Mouse (Mus musculus) C2C12 (cell line): ENCODE measurements around the gene Muc15. TPM values are rescaled to one million over a fixed set of nuclear protein-coding genes. Genes with fewer than 3 reads are reported as not detected.

Experiments
- H3K27me3 ChIP-seq: one replicate; pipeline ENCODE4 v1.6.1; 2011; ENCODE audit not compliant: control insufficient read depth, insufficient read depth, insufficient read length
- H3K36me3 ChIP-seq: one replicate; pipeline ENCODE4 v1.6.1; 2011; ENCODE audit not compliant: control insufficient read depth, insufficient read depth
- H3K4me3 ChIP-seq: one replicate; pipeline ENCODE4 v1.5.1; 2011; ENCODE audit warnings: mild to moderate bottlenecking, control low read depth; ENCODE audit not compliant: poor library complexity, insufficient read depth, severe bottlenecking
- H3K79me2 ChIP-seq: one replicate; pipeline ENCODE4 v1.6.1; 2011; ENCODE audit not compliant: control insufficient read depth, insufficient read depth
- H3K79me3 ChIP-seq: one replicate; pipeline ENCODE4 v1.6.1; 2011; ENCODE audit warnings: low read depth, control low read depth
- H3ac ChIP-seq: one replicate; pipeline ENCODE3; 2011; ENCODE audit warnings: low read depth; ENCODE audit not compliant: control insufficient read depth, insufficient read length
- CEBPB ChIP-seq: IDR thresholded peaks from one replicate; pipeline ENCODE4 v1.6.1; 2011; ENCODE audit warnings: low read depth, mild to moderate bottlenecking, control low read depth, moderate library complexity
- CTCF ChIP-seq: IDR thresholded peaks from one replicate; pipeline ENCODE4 v1.5.1; 2011; ENCODE audit not compliant: control insufficient read depth, insufficient read depth, insufficient read length
- FOSL1 ChIP-seq: IDR thresholded peaks from one replicate; pipeline ENCODE4 v1.8.0; 2011; ENCODE audit warnings: mild to moderate bottlenecking, low read length; ENCODE audit not compliant: poor library complexity, insufficient read depth, severe bottlenecking
- MAX ChIP-seq: IDR thresholded peaks from one replicate; pipeline ENCODE4 v1.6.1; 2011; ENCODE audit warnings: mild to moderate bottlenecking, control low read depth
- MYOD1 ChIP-seq: IDR thresholded peaks from one replicate; pipeline ENCODE4 v1.6.1; 2011; ENCODE audit warnings: low read depth; ENCODE audit not compliant: control insufficient read depth, insufficient read length
- MYOG ChIP-seq: IDR thresholded peaks from one replicate; pipeline ENCODE4 v1.6.1; 2011; ENCODE audit not compliant: control insufficient read depth, insufficient read length; ENCODE audit errors: extremely low read depth
- USF1 ChIP-seq: IDR thresholded peaks from one replicate; pipeline ENCODE4 v1.6.1; 2011; ENCODE audit warnings: low read depth, mild to moderate bottlenecking, control low read depth, moderate library complexity
- long read RNA-seq, 2 experiments: library from polyadenylated mRNA; unstranded; transcript quantifications; one replicate each; pipeline ENCODE4 v2.0.0; 2019 to 2020
- polyA plus RNA-seq: library from polyadenylated mRNA; unstranded; fragments of >200 nt; fragmentation: generic; extraction: Trizol; gene quantifications from one replicate; pipeline ENCODE4 v1.2.1, GENCODE M21; 2012; ENCODE audit warnings: missing spikeins

Gene Muc15
- polyA plus RNA-seq: not detected
- long read RNA-seq, experiment 1: 0 reads
- long read RNA-seq, experiment 2: 0 reads

GRCm38 (mm10) chr2:110721290-110721753, at the start of gene Muc15:
Gene Muc15 (plus strand): TSS chr2:110721340.
- no peaks in the 10 kb centered on the region for H3K79me3 ChIP-seq
- no peak for TF ChIP-seq CTCF
- TF ChIP-seq MYOG: no peak
- TF ChIP-seq MYOD1: no peak
- no peak for TF ChIP-seq USF1
- no peaks in the 10 kb centered on the region for H3K36me3 ChIP-seq

DNA sequence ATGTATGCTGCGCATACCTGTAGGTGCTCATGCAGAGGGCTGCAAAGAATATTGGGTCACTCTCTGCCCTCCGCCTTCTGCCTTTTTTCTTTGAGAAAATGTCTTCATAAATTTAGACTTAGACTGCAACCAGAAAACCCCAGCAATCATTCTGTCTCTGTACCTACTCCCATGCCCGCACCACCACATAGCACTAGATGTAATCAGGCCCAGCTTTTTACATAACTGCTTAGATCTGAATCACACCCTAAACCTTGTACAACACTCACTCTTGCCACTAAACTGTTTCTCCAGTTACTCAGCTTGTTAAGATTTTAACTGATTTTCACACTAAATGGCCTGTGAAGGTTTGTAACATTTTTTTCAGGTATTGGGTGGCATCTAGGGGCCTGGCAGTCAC, 11.7 kb upstream of the Muc15 start:
- Histone ChIP-seq H3K36me3 (no peaks in the 10 kb centered on the region), H3ac (no peak overlapping the region)
- TF ChIP-seq MAX (no peak), MYOD1 (no peak), FOSL1 (no peak), MYOG (no peak), USF1 (no peak), CEBPB (no peak), CTCF (no peak)

More at GRCm38 (mm10) chr2:110721290-110721753, at the start of gene Muc15:
- no peak within 1 kb of the TSS for H3K4me3 ChIP-seq
- H3K79me2 ChIP-seq: no peaks in the 10 kb centered on the region
- no peak within 1 kb of the TSS for H3ac ChIP-seq
- no peaks in the 10 kb centered on the region for H3K27me3 ChIP-seq

GRCm38 (mm10) chr2:110710055-110710720, 11.0 kb upstream of the Muc15 start:
- Histone ChIP-seq H3K4me3 (no peak overlapping the region), H3ac (no peak overlapping the region), H3K36me3 (no peaks in the 10 kb centered on the region), H3K27me3 (no peaks in the 10 kb centered on the region), H3K79me3 (no peaks in the 10 kb centered on the region), H3K79me2 (no peaks in the 10 kb centered on the region)
- no peak for TF ChIP-seq CTCF
- TF ChIP-seq FOSL1: no peak
- no peak for TF ChIP-seq USF1
- TF ChIP-seq MYOG: no peak
- TF ChIP-seq MAX: no peak
- no peak for TF ChIP-seq CEBPB
- TF ChIP-seq MYOD1: no peak

More for the DNA sequence above, 11.7 kb upstream of the Muc15 start:
- no peaks in the 10 kb centered on the region for H3K79me2 ChIP-seq
- no peak overlapping the region for H3K4me3 ChIP-seq
- no peaks in the 10 kb centered on the region for H3K27me3 ChIP-seq
- H3K79me3 ChIP-seq: no peaks in the 10 kb centered on the region

DNA sequence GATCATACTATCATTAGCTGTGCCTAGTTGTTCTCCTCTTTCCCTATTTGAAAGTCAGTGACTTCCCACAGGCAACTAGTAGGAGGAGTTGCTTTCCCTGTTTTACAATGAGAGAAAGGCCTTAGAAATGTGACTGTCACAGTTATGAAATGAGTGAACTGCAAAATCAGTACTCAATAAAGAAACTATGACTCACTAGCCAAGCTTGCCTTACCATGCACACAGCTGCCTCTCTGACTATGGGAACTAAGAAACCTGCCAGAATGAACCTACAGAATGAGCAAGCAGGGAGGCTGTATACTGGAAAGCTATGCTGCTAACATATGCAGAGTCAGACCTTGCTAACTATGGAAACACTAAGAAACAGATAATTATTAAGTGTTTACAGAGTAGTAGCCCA, 2.1 kb upstream of the Muc15 start:
- Histone ChIP-seq H3K4me3 (no peak overlapping the region), H3K79me2 (no peaks in the 10 kb centered on the region), H3K79me3 (no peaks in the 10 kb centered on the region), H3K36me3 (no peaks in the 10 kb centered on the region), H3ac (no peak overlapping the region), H3K27me3 (no peaks in the 10 kb centered on the region)
- TF ChIP-seq MAX (no peak), FOSL1 (no peak), CTCF (no peak), CEBPB (no peak), MYOG (no peak), MYOD1 (no peak), USF1 (no peak)

DNA sequence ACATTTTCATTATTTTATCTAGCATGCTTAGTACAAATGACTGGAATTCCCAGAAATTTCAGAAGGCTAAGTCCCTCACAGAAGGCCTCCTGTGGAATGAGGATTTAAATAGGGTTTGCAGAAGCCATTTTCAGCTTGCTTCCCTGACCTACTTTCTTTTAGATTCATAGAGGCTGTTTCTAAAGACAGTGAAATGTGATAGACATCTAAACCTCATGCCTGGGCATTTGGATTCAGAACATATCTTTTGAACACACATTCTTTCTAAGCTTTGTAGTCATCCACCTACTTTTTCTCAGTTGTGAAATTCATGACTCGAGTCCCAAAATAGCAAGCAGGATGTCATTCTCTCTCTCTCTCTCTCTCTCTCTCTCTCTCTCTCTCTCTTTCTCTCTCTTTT, 1.1 kb downstream of the Muc15 start:
- Histone ChIP-seq H3ac (no peak overlapping the region), H3K79me3 (no peaks in the 10 kb centered on the region), H3K79me2 (no peaks in the 10 kb centered on the region), H3K36me3 (no peaks in the 10 kb centered on the region), H3K27me3 (no peaks in the 10 kb centered on the region), H3K4me3 (no peak overlapping the region)
- TF ChIP-seq FOSL1 (no peak), CEBPB (no peak), MYOD1 (no peak), MAX (no peak), MYOG (no peak), USF1 (no peak), CTCF (no peak)
